Mouse (Mus musculus) forebrain, embryonic 10.5 days (tissue): ENCODE data around the gene Gria4. TPM values are rescaled to one million over a fixed set of nuclear protein-coding genes. Genes with fewer than 3 reads are reported as not detected.
A peak's percentile ranks its signal among the peaks of the same experiment; 100 is the strongest.
"Not testable (repeated sequence)": the region's sequence is repeated elsewhere in the genome, so short reads cannot be mapped to it uniquely, and the experiment has no call there.

Source experiments
- DNase-seq: peaks from one replicate; pipeline ENCODE4 v3.0.0-alpha.2; 2017; ENCODE audit warnings: low spot score; ENCODE audit errors: extremely low spot score
- H3K27ac ChIP-seq: fragments of 300-500 bp; sonication (generic); 2 replicates; pipeline ENCODE4 v1.5.1; 2016; ENCODE audit warnings: mild to moderate bottlenecking
- H3K27me3 ChIP-seq: fragments of 300-500 bp; sonication (generic); 2 replicates; pipeline ENCODE4 v1.6.1; 2016; ENCODE audit warnings: mild to moderate bottlenecking; ENCODE audit not compliant: poor library complexity, severe bottlenecking
- H3K36me3 ChIP-seq: fragments of 300-500 bp; sonication (generic); replicated peaks from 2 replicates; pipeline ENCODE4 v1.6.1; 2016; ENCODE audit warnings: mild to moderate bottlenecking, moderate library complexity
- H3K4me1 ChIP-seq: fragments of 300-500 bp; sonication (generic); 2 replicates; pipeline ENCODE4 v1.6.1; 2016
- H3K4me3 ChIP-seq: fragments of 300-500 bp; sonication (generic); 2 replicates; pipeline ENCODE4 v1.5.1; 2016; ENCODE audit warnings: mild to moderate bottlenecking, moderate library complexity
- H3K9me3 ChIP-seq: fragments of 300-500 bp; sonication (generic); 2 replicates; pipeline ENCODE4 v1.6.1; 2016; ENCODE audit warnings: mild to moderate bottlenecking, moderate library complexity
- WGBS: fragments of 180-500 bp; shearing (Covaris S2); methylation state at CpG from one replicate; pipeline ENCODE4 v1.1.7; 2016; 5-methylcytosine and 5-hydroxymethylcytosine counted together
- polyA plus RNA-seq: library from polyadenylated mRNA; unstranded; fragments of >200 nt; fragmentation: Nextera tagmentation; extraction: Ambion mirVana; gene quantifications from 2 replicates; pipeline ENCODE4 v1.2.1, GENCODE M21; 2016

Gria4 gene
- polyA plus RNA-seq, 1 experiment from 2014 or later, result 3.1 TPM

GRCm38 (mm10) chr9:4536514-4537150 lies 259.4 kb downstream of the Gria4 start:
- no peak overlapping the region for H3K4me3 ChIP-seq
- WGBS, result 94% methylated on average over 6 of the region's 6 CpGs
- no peaks in the 10 kb centered on the region for H3K9me3 ChIP-seq
- no peak for DNase-seq
- H3K27ac ChIP-seq, result no peak overlapping the region
- no peaks in the 10 kb centered on the region for H3K36me3 ChIP-seq
- no peaks in the 10 kb centered on the region for H3K27me3 ChIP-seq
- no peaks in the 10 kb centered on the region for H3K4me1 ChIP-seq

GRCm38 (mm10) chr9:4514563-4514885 lies 281.5 kb downstream of the Gria4 start:
- H3K27ac ChIP-seq, result no peak overlapping the region
- no peak for DNase-seq
- no peaks in the 10 kb centered on the region for H3K27me3 ChIP-seq
- H3K4me1 ChIP-seq, result peaks cover 8% of the 10 kb centered on the region
- H3K36me3 ChIP-seq, result no peaks in the 10 kb centered on the region
- WGBS, result 96% methylated on average over 1 of the region's 1 CpGs
- H3K9me3 ChIP-seq, result no peaks in the 10 kb centered on the region
- H3K4me3 ChIP-seq, result no peak overlapping the region

- no peak for DNase-seq
- no peaks in the 10 kb centered on the region for H3K36me3 ChIP-seq
- H3K9me3 ChIP-seq, result no peaks in the 10 kb centered on the region
- peaks cover 8% of the 10 kb centered on the region for H3K4me1 ChIP-seq
- no peaks in the 10 kb centered on the region for H3K27me3 ChIP-seq
- H3K4me3 ChIP-seq, result no peak overlapping the region
- H3K27ac ChIP-seq, result no peak overlapping the region
These were observed 282.1 kb downstream of the Gria4 start for GRCm38 (mm10) chr9:4513796-4514562.

GRCm38 (mm10) chr9:4506086-4506485 lies 289.9 kb downstream of the Gria4 start:
- WGBS, result 93% methylated on average over 3 of the region's 3 CpGs
- H3K27me3 ChIP-seq, result no peaks in the 10 kb centered on the region
- no peaks in the 10 kb centered on the region for H3K36me3 ChIP-seq
- no peak overlapping the region for H3K4me3 ChIP-seq
- peaks cover 11% of the 10 kb centered on the region for H3K4me1 ChIP-seq
- DNase-seq, result no peak
- no peak overlapping the region for H3K27ac ChIP-seq
- no peaks in the 10 kb centered on the region for H3K9me3 ChIP-seq

- DNase-seq, result no peak
- no peak overlapping the region for H3K27ac ChIP-seq
- H3K4me3 ChIP-seq, result no peak overlapping the region
- H3K9me3 ChIP-seq, result no peaks in the 10 kb centered on the region
- H3K27me3 ChIP-seq, result no peaks in the 10 kb centered on the region
- peaks cover 11% of the 10 kb centered on the region for H3K4me1 ChIP-seq
- no peaks in the 10 kb centered on the region for H3K36me3 ChIP-seq
- WGBS, result 8% methylated on average over 1 of the region's 1 CpGs
These were observed 290.9 kb downstream of the Gria4 start for GRCm38 (mm10) chr9:4505087-4505486.

- no peak for DNase-seq
- Histone ChIP-seq H3K9me3 (0 out of 2 replicates have a peak, but pooled peaks cover 7% of the 10 kb centered on the region), H3K27ac (no peak overlapping the region), H3K4me1 (no peaks in the 10 kb centered on the region), H3K27me3 (no peaks in the 10 kb centered on the region), H3K36me3 (no peaks in the 10 kb centered on the region), H3K4me3 (no peak overlapping the region)
- WGBS, result 90% methylated on average over 2 of the region's 2 CpGs
These were observed 309.6 kb downstream of the Gria4 start for GRCm38 (mm10) chr9:4486428-4486827.

GRCm38 (mm10) chr9:4484502-4484901 lies 311.5 kb downstream of the Gria4 start:
- H3K36me3 ChIP-seq, result no peaks in the 10 kb centered on the region
- DNase-seq, result no peak
- H3K27ac ChIP-seq, result no peak overlapping the region
- H3K4me1 ChIP-seq, result no peaks in the 10 kb centered on the region
- H3K27me3 ChIP-seq, result no peaks in the 10 kb centered on the region
- 91% methylated on average over 2 of the region's 2 CpGs for WGBS
- 0 out of 2 replicates have a peak, but pooled peaks cover 7% of the 10 kb centered on the region for H3K9me3 ChIP-seq
- no peak overlapping the region for H3K4me3 ChIP-seq

- Histone ChIP-seq H3K4me1 (no peaks in the 10 kb centered on the region), H3K27ac (no peak overlapping the region), H3K4me3 (no peak overlapping the region), H3K27me3 (no peaks in the 10 kb centered on the region), H3K36me3 (no peaks in the 10 kb centered on the region), H3K9me3 (no peaks in the 10 kb centered on the region)
- DNase-seq, result no peak
- WGBS, result 77% methylated on average over 2 of the region's 2 CpGs
These were observed 325.2 kb downstream of the Gria4 start for GRCm38 (mm10) chr9:4470791-4471190.

- no peaks in the 10 kb centered on the region for H3K4me1 ChIP-seq
- 76% methylated on average over 1 of the region's 1 CpGs for WGBS
- H3K27ac ChIP-seq, result no peak overlapping the region
- no peaks in the 10 kb centered on the region for H3K9me3 ChIP-seq
- H3K27me3 ChIP-seq, result no peaks in the 10 kb centered on the region
- H3K36me3 ChIP-seq, result no peaks in the 10 kb centered on the region
- H3K4me3 ChIP-seq, result no peak overlapping the region
- no peak for DNase-seq
These were observed 336.5 kb downstream of the Gria4 start for GRCm38 (mm10) chr9:4459456-4460070.

GRCm38 (mm10) chr9:4458193-4458592 lies 337.8 kb downstream of the Gria4 start:
- Histone ChIP-seq H3K27ac (no peak overlapping the region), H3K4me3 (no peak overlapping the region), H3K9me3 (no peaks in the 10 kb centered on the region), H3K36me3 (no peaks in the 10 kb centered on the region), H3K4me1 (no peaks in the 10 kb centered on the region), H3K27me3 (no peaks in the 10 kb centered on the region)
- 96% methylated on average over 1 of the region's 1 CpGs for WGBS
- DNase-seq, result no peak

- H3K9me3 ChIP-seq, result no peaks in the 10 kb centered on the region
- no peaks in the 10 kb centered on the region for H3K4me1 ChIP-seq
- H3K4me3 ChIP-seq, result no peak overlapping the region
- DNase-seq, result no peak
- H3K27ac ChIP-seq, result no peak overlapping the region
- WGBS, result 95% methylated on average over 1 of the region's 1 CpGs
- H3K36me3 ChIP-seq, result no peaks in the 10 kb centered on the region
- H3K27me3 ChIP-seq, result no peaks in the 10 kb centered on the region
These were observed 338.4 kb downstream of the Gria4 start for GRCm38 (mm10) chr9:4457644-4458043.

GRCm38 (mm10) chr9:4442908-4443307 lies 353.1 kb downstream of the Gria4 start:
- Histone ChIP-seq H3K36me3 (no peaks in the 10 kb centered on the region), H3K27me3 (no peaks in the 10 kb centered on the region), H3K27ac (no peak overlapping the region), H3K9me3 (no peaks in the 10 kb centered on the region), H3K4me3 (no peak overlapping the region), H3K4me1 (no peaks in the 10 kb centered on the region)
- 32% methylated on average over 2 of the region's 2 CpGs for WGBS
- DNase-seq, result peak; percentile 60

GRCm38 (mm10) chr9:4400801-4401200 lies 395.2 kb downstream of the Gria4 start:
- peaks cover 18% of the 10 kb centered on the region for H3K9me3 ChIP-seq
- not testable (repeated sequence) for H3K27ac ChIP-seq, H3K4me3 ChIP-seq, H3K36me3 ChIP-seq, H3K27me3 ChIP-seq, H3K4me1 ChIP-seq, DNase-seq
- 93% methylated on average over 11 of the region's 11 CpGs for WGBS
